Mouse (Mus musculus) lung, adult 2 months (tissue): ENCODE results near the gene Hspb3. TPM values are rescaled to one million over a fixed set of nuclear protein-coding genes. Genes with fewer than 3 reads are reported as not detected.

Experiments used
- DNase-seq: peaks from one replicate; pipeline ENCODE4 v3.0.0; 2022
- H3K4me1 ChIP-seq: fragments of 200-500 bp; 2 replicates; pipeline ENCODE4 v1.6.1; 2011; ENCODE audit warnings: low read length; ENCODE audit not compliant: control insufficient read depth, insufficient read depth
- H3K4me3 ChIP-seq: fragments of 200-500 bp; replicated peaks from 2 replicates; pipeline ENCODE3; 2011; ENCODE audit warnings: low read depth, mild to moderate bottlenecking, control low read depth, low read length; ENCODE audit errors: extremely low read depth
- CTCF ChIP-seq: fragments of 200-500 bp; IDR thresholded peaks from 2 replicates; pipeline ENCODE4 v1.5.1; 2011; ENCODE audit warnings: mild to moderate bottlenecking, low read length, control low read depth; ENCODE audit not compliant: insufficient read depth
- POLR2A ChIP-seq: fragments of 200-500 bp; IDR thresholded peaks from 2 replicates; pipeline ENCODE4 v1.6.1; 2011; ENCODE audit warnings: low read depth, mild to moderate bottlenecking, control low read depth, low read length, borderline replicate concordance; ENCODE audit errors: extremely low read depth
- WGBS: fragments of 180-500 bp; shearing (Covaris S2); methylation state at CpG from one replicate; pipeline ENCODE4 v1.1.7; 2018; 5-methylcytosine and 5-hydroxymethylcytosine counted together
- polyA plus RNA-seq: library from polyadenylated mRNA; depleted of rRNA; stranded (reverse); fragments of >200 nt; gene quantifications from 2 replicates; pipeline ENCODE4 v1.2.3, GENCODE M21; 2012

Gene Hspb3
- polyA plus RNA-seq, 1 experiment = 0.92 TPM

- H3K4me1 ChIP-seq = no peaks in the 10 kb centered on the region
- no peak for TF ChIP-seq POLR2A
- TF ChIP-seq CTCF = no peak
- H3K4me3 ChIP-seq = no peak overlapping the region
- DNase-seq = no peak
- 69% methylated on average over 8 of the region's 8 CpGs for WGBS
Measured at GRCm38 (mm10) chr13:113686691-113687121, 23.2 kb upstream of the Hspb3 start.

GRCm38 (mm10) chr13:113682821-113683220 is 19.3 kb upstream of the Hspb3 start:
- DNase-seq = no peak
- Histone ChIP-seq H3K4me1 (no peaks in the 10 kb centered on the region), H3K4me3 (no peak overlapping the region)
- no peak for TF ChIP-seq CTCF
- TF ChIP-seq POLR2A = no peak
- 63% methylated on average over 5 of the region's 5 CpGs for WGBS

GRCm38 (mm10) chr13:113680646-113681045 is 17.2 kb upstream of the Hspb3 start:
- no peak overlapping the region for H3K4me3 ChIP-seq
- 93% methylated on average over 7 of the region's 7 CpGs for WGBS
- TF ChIP-seq CTCF (no peak), POLR2A (no peak)
- H3K4me1 ChIP-seq = no peaks in the 10 kb centered on the region
- DNase-seq = no peak

DNA sequence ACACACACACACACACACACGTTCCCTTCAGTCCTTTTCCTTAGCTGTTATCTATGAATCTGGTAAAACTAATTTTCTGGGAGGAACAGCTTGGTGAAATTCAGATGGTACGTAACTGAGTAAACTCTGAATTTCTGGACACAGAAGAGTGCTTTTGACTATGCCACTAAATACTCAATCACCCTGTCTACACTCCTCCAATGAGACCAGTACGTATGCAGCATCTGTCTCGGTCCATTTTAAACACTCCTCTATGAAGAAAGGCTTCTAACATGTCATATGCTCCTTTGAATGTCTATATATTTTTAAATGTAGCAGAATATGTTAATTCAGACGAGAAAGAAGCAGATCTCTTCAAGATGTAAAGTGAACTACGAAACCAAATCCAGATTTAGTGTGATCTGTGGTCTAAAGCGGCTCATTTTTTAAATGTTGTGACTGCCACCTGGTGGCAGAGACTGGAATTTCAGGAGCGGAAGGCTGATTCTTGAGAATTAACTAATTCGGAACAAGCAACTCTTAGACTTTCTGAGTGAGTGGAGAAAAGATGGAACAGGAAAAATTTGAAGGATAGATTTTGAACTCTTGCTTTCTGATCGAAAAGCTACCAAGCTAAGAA is 6.1 kb upstream of the Hspb3 start:
- no peak for TF ChIP-seq POLR2A
- peak; percentile 34; the same call in 1 of the 2 replicates for TF ChIP-seq CTCF
- Histone ChIP-seq H3K4me3 (no peak overlapping the region), H3K4me1 (no peaks in the 10 kb centered on the region)
- 37% methylated on average over 10 of the region's 10 CpGs for WGBS
- peak; percentile 61 for DNase-seq

DNA sequence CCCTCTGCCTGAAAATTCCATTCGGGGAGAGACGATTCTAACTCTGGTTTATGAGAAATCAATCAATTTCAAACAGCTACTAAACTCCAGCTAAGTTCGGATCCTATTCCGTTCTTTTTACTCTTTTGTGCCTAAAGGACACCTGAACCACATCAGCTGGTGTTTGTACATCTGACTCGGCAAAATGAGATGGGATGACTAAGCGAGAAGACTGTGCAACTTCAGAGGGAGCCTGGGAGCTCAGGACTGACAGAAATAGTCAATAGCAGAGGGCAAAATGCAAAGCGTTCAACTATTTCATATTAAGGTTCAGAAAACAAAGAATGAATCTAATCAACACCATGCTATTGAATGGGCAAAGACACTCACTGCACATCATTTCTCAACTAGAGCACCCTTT is 407 bp upstream of the Hspb3 start:
- H3K4me1 ChIP-seq = no peaks in the 10 kb centered on the region
- TF ChIP-seq POLR2A (no peak), CTCF (no peak)
- 75% methylated on average over 7 of the region's 7 CpGs for WGBS
- H3K4me3 ChIP-seq = no peak overlapping the region
- no peak for DNase-seq

DNA sequence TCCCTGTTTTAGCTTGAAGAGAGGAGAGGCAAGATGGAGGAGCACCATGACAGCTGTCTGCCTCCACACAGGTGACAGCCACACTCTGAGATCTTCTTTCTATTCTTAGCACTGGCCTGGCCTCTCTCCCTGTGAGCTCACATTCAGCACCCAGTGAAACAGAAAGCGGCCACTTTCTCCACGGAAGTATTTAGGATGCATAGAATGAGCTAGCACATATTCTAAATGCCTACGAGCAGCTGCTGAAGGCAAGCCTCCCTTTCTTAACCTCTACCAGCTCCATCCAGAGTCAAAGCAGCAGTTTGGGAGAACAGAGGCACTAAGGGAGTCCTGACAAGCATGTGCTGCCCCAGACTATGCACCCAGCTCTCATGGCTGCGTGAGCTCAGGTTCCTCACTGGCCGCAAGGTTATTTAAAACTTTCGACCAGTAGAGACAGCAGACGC is 1.6 kb downstream of the Hspb3 start:
- DNase-seq = no peak
- TF ChIP-seq POLR2A (no peak), CTCF (no peak)
- 68% methylated on average over 7 of the region's 7 CpGs for WGBS
- Histone ChIP-seq H3K4me1 (no peaks in the 10 kb centered on the region), H3K4me3 (no peak overlapping the region)

- DNase-seq = no peak
- TF ChIP-seq CTCF (no peak), POLR2A (no peak)
- Histone ChIP-seq H3K4me3 (no peak overlapping the region), H3K4me1 (no peaks in the 10 kb centered on the region)
- 83% methylated on average over 9 of the region's 9 CpGs for WGBS
Measured at GRCm38 (mm10) chr13:113660576-113661310, 2.7 kb downstream of the Hspb3 start.

DNA sequence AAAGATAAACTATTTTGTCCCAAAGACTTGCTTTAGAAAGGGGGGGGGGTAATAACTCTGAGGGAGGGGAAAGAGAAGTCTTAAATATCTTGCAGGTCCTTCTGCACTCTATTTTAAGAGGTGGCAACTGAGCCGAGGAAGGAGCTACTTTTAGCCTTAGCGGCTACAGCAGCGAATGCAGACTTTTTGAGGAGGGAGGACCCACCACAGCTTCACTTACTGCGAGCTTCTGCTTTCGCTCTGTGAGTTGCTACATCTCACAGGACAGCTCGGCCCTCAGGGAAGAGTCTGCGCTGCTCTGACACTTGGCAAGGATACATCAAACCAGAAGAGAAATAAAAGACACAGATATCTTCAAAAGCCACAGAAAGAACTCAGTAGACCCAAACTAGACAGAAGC is 6.3 kb downstream of the Hspb3 start:
- Histone ChIP-seq H3K4me1 (no peaks in the 10 kb centered on the region), H3K4me3 (no peak overlapping the region)
- no peak for DNase-seq
- no peak for TF ChIP-seq CTCF
- TF ChIP-seq POLR2A = no peak
- WGBS = 76% methylated on average over 7 of the region's 7 CpGs

GRCm38 (mm10) chr13:113656639-113657038 is 6.8 kb downstream of the Hspb3 start:
- Histone ChIP-seq H3K4me3 (no peak overlapping the region), H3K4me1 (no peaks in the 10 kb centered on the region)
- 87% methylated on average over 4 of the region's 4 CpGs for WGBS
- DNase-seq = no peak
- TF ChIP-seq CTCF (no peak), POLR2A (no peak)

DNA sequence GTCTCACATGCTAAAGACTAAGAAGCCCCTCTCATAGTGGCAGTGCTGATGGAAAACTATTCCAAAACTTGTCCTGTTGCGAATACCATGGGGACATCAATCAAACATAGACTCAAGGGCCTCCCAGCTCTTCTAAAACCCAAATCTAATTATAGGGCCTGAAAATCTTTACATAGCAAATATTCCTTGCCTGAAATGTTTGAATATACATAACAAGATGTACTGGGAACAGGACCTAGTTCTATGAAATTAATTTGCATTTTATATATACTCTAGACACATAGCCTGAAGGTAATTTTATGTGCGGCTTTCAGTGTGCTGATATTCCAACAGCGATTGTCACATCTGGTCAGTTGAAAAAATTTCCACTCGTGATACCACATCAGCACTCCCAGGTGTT is 8.0 kb downstream of the Hspb3 start:
- Histone ChIP-seq H3K4me3 (no peak overlapping the region), H3K4me1 (no peaks in the 10 kb centered on the region)
- 97% methylated on average over 4 of the region's 4 CpGs for WGBS
- no peak for DNase-seq
- TF ChIP-seq CTCF (no peak), POLR2A (no peak)
